Mouse (Mus musculus) megakaryocyte, adult 5-6 weeks (primary cell): ENCODE results near the gene Duxbl1. TPM values are rescaled to one million over a fixed set of nuclear protein-coding genes. Genes with fewer than 3 reads are reported as not detected.
A peak's percentile ranks its signal among the peaks of the same experiment; 100 is the strongest.
"Not testable (repeated sequence)": the region's sequence is repeated elsewhere in the genome, so short reads cannot be mapped to it uniquely, and the experiment has no call there.

Experiments
- ATAC-seq: 2 replicates; pipeline ENCODE4 v1.8.0; 2016; ENCODE audit warnings: mild to moderate bottlenecking, inconsistent platforms; ENCODE audit not compliant: poor library complexity, severe bottlenecking
- total RNA-seq, 2 experiments: library from RNA; stranded (forward) in 1 of 2; stranded (reverse) in 1 of 2; fragments of 153-499, 151-499 nt in 1 of 2; fragments of 221-1000, 200-1000 nt in 1 of 2; gene quantifications; 2 replicates each; pipeline versions ENCODE4 v1.2.3 to v1.2.4; 2015 to 2017

The Duxbl1 gene
- total RNA-seq (2015) (not detected in 2 replicates), total RNA-seq (2017) (0.04 TPM in 1 of 2 replicates, not detected in the other)

DNA sequence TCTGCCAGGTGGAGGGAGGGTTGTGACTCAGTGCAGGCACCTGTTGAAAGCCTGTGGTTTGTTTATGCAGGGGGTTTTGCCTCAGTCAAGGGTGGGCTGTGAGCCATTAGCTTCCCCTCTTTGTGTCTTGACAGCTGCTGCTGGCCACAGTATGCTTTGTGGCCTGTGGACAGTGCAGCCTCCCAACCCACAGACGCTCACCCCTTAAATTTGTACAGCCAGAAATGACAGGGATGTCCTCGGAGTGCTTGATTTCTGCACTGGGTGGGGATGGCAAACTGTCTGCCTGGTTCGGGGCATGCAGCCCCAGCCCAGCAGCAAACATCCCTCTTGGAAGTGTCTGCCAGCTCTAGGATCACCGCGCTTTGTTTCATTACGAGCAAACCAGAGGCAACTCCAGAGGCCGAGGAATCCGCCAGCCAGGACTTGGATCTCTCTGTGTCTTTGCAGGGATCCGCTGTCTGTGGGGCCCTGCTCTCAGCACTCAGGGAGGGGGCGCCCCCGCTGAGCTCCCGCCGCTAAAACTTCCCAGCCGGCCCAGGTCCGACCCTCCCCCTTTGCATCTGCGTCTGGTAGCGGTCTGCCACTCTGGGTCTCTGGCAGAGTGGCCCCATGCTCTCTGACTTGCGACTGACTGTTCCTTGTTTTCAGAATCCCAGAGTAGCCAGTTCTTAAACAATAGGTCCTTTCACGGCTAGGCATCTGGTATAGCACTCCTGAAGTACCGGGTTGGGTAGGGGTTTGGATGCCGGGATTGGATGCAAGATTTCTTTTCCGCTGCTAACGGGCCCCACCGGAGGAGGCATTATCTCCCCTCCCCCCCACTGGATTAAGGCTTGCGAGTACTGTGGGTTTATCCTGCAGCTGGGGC, at the start of gene Duxbl1:
TSS of gene Duxbl1 (plus strand) at position 207 of the 871 bp plus-strand sequence.
- ATAC-seq = not testable (repeated sequence)

DNA sequence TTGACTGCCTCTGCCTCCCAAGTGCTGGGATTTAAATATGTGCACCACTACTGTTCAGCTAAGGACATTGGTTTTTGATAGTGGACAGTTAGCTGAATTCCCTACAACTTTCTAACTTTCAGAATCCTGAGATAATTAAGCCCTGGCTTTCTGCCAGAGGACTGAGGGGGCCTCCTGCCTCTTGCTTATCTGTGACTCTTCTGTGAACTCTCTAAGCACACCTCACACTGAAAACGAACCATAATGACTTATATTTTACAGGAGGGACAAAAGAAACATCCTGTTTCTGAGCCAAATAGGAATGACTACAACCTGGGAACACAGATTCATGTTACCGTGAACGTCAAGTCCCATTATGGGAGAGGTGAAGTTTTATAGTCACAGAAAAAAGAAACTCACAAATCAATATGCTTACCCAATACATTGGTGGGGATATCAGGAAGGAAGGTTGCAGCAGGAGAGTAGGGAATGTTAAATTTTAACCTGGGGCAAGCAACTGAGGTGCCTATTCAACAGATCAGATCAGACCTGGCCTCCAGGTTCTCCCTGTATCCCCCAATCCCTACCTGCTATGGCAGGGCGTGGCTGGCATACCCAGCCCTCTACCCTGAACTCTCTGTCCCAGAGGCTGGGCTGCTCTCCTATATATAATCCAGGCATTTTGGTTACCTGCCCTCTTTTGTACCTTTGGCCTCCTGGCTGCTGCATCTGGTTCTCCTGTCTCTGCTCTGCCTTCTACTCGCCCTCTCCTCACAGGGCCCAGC, 41.3 kb upstream of the Duxbl1 start:
- ATAC-seq = not testable (repeated sequence)

DNA sequence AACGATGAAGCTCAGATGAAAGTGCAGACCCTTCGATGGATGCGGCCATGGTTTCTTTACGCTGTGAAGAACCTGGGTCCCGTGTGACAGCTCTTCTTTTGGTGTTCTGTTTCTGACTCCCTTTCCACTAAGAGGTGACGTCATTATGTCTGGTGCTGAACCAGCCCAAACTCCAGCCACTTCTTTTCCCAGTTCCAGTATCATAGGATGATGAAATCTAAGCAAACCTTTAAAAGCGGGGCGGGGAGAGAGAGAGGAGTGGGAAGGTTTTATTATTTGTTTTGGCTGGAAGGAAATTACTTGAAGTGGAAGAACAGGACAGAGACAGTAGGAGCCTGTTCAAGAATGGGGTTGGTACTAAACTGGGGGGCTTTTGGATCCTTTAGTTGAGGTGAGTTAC, 40.4 kb upstream of the Duxbl1 start, which contains the start of gene Cphx1:
TSS of gene Cphx1 (plus strand) at position 301 of the 400 bp plus-strand sequence.
- ATAC-seq = not testable (repeated sequence)

DNA sequence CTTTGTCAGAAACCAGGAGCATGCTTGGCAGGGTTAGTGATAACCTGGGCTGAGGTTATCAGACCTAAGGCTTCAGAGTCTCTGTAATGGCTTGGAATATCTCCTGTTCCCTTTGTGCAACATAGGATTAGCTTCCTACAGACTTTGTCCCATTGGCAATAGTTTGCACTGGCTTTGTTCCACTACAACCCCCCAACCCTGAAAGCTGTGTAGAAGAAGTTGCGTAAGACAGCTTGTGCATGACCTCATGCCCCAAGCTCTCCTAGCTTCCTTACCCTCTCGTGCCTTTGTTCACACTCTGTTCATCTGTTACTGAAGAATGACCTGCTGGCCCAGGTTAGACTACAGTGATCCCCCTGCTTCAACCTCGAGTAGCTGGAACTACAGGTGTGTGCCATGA, 20.5 kb upstream of the Duxbl1 start:
- not testable (repeated sequence) for ATAC-seq

DNA sequence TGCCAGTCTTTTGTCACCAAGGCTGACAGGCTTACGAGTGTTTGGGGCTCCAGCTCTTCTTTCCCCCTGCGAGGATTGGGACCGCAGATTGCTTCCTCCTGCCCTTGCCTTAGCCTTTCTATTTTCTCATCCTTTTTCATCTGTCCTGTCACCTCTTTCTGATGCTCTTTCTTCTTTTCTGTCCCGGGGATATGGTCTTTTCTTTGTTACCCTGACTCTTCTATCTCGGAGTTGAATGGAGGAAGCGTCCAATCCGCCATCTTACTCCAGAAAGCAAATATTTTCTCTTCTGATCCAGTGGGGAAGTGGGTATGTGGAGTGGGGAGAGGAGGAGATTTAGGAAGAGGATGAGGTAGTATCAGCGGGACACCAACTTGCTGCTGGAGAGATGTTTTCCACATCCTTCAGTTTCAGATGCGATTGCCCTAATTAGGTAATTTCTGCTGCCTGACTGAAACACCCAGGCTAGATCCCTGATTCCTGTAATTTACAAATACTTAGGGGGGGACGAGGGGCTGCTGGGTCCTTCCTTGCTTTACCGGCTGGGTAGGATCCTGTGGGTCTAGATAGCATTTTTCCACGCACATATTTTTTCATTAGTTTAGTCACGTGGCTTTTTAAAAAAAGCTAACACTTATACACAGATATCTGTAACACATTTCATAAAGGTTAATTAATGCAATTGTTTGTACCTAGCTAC, 1.0 kb downstream of the Duxbl1 start:
- ATAC-seq = not testable (repeated sequence)

DNA sequence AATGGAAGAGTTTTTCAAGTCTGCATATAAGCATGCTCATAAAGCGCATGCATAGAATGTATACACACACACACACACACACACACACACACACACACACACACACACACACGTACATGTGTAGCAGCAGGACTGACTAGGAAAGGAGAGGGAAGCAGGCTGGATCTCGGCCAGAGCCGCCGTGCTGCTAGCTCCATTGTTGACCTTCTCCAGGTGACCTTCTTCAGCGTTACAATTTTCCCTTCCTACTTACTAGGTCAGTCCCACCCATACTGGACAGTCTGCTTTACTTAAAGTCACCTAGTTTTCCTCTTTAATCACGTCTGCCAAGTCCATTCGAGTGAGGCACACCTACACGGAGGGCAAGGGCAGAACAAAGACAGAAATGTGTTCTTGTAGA, 3.5 kb downstream of the Duxbl1 start:
- not testable (repeated sequence) for ATAC-seq

DNA sequence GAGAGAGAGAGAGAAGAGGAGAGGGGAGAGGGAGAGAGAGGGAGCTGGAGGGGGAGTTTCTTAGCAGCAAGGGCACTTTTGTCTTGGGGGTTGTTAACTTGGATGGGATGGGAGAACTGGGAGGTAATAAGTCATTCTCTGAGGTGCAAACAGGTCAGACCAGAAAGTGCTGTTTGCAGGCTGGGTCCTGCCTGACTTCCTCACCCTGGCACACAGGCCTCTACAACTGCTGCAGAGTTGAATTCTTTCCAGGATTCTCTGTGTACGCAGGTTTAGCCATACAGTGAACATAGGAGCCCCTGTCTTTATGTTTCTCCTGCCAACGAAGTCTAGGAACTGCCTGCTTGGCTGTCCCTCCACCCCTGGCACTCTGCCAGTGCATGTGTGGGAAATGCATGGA, 29.1 kb downstream of the Duxbl1 start:
- not testable (repeated sequence) for ATAC-seq

DNA sequence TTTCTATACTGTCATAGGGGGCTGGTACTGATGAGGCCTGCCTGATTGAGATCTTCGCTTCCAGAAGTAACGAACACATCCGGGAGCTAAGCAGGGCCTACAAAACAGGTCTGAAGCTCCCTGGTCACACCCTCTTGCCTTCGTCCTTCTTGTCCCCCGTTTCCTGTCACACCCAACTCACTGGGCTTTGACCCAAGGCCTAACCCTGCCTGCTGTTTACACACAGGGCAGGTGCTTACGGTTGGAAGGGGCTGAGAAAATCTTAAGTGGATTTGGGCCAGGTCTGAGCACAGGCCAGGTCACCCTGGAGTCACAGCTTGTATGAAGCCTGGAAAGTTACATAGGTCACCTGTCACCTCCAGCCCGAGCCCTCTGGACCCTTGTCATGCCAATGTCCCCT, 38.0 kb downstream of the Duxbl1 start:
- ATAC-seq = not testable (repeated sequence)

DNA sequence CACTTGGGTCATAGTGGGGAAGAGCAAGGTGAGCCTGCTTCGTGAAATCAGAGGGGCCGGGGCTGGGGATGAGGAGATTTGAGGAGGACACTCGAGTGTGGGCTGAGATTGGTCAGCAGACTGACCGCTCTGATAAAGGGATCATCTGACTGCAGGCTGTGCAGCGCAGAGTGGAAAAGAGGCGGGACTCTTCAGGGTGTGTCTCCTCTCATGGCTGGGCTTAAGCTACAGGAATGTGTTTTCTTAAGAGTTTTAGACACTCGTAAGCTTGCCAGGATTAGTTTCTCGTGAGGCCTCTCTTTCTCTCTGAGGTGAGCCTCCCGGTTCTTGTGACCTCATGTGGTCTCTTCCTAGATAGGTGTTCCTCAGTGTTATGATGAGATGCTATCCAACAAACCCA, 43.2 kb downstream of the Duxbl1 start:
- not testable (repeated sequence) for ATAC-seq

DNA sequence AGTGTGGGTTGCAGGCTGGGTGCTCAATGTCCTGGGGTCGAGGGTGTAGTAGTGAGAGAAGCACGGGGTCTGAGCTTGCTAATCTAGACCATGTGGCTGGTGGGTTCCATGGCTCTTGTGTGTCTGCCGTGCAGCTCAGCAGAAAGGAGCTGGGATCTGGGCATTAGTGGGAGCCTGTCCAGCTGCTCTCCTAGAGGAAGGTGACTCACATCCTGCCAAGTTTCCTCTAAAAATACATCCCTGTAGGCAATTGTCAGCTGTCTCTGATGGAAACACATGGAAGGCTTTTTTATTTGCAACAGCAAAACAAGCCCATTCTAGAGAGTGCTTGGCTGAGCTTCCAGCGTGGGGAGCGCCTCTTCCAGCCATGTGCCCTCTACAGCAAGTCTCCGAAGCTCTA, 44.5 kb downstream of the Duxbl1 start:
- not testable (repeated sequence) for ATAC-seq

DNA sequence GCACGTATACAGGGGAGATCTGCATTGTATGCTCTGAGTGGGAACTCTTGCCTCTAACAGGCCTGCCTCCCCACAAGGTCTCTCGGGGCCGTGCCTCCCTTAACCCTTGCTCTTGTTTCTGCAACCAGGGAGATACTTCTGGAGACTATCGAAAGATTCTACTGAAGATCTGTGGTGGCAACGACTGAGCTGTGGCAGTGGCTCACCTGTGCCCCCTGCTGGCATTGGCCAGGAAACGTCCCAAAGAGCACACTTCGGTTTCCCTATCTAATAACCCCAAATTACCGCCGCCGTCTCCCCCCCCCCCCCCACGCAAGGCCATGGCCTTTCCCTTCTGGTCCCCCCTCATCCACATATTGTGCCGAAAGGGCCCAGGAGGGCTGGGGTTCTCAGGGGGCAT, 47.3 kb downstream of the Duxbl1 start:
- ATAC-seq = peak; percentile 67

DNA sequence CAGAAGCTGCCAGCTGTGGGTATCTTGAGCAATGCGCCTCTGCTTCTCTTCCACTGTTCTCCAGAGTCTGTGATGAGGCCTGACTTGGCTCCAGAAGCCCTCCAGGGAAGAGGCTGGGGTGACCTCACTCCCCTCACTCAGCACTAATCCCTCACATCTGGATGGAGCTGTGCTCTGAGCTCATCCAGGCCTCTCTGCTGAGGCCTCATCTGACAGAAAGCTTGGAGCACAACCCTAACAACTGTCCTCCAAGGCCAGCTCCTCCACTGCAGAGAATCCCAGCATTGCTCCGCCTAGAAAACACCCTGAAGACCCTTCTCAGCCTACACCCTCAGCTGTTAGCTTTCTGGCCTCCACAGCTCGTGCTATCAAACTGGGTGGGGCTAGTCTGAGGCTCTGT, 56.0 kb downstream of the Duxbl1 start:
- ATAC-seq = not testable (repeated sequence)

DNA sequence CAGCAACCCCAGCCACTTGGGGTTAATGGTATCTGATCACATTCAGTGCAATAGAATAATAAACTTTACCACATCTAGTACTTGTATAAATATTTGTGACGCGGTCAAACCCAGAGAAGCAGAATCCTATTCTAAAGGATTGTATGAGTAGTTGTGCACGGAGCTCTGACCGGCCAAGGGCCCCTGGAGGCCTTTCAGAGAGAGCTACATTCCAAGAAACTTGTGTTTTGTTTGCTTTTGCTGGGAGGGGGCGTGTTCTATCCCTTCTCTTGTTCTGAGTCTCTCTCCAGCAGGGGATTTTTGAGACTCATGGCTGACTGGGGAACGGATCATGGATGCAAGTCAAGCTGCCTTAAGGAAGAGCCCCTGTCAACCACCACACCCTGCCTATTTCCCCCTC, 57.1 kb downstream of the Duxbl1 start:
- not testable (repeated sequence) for ATAC-seq

Other genes starting within 250 kb of the Duxbl1 start
- 33.6 and 37.0 TPM in 2 replicates for gene Zcchc24, start 209.5 kb upstream of the Duxbl1 start, total RNA-seq (2015)
- gene Zcchc24, start 209.5 kb upstream of the Duxbl1 start, total RNA-seq (2017) = 23.2 and 24.1 TPM in 2 replicates
- 91.2 and 103 TPM in 2 replicates for gene Anxa11, start 136.4 kb upstream of the Duxbl1 start, total RNA-seq (2015)
- 21.2 and 38.7 TPM in 2 replicates for gene Anxa11, start 136.4 kb upstream of the Duxbl1 start, total RNA-seq (2017)
- not detected in 2 replicates for gene Plac9a, start 75.5 kb upstream of the Duxbl1 start, total RNA-seq (2015)
- gene Plac9a, start 75.5 kb upstream of the Duxbl1 start, total RNA-seq (2017) = not detected in 2 replicates
- 9.6 and 15.4 TPM in 2 replicates for gene Tmem254a, start 50.9 kb upstream of the Duxbl1 start, total RNA-seq (2015)
- 1.1 and 5.6 TPM in 2 replicates for gene Tmem254a, start 50.9 kb upstream of the Duxbl1 start, total RNA-seq (2017)
- not detected in 2 replicates for gene Cphx1, start 40.3 kb upstream of the Duxbl1 start, total RNA-seq (2015)
- gene Cphx1, start 40.3 kb upstream of the Duxbl1 start, total RNA-seq (2017) = not detected in 2 replicates
- gene Gm9780, start 64.1 kb downstream of the Duxbl1 start, total RNA-seq (2015) = 0.18 TPM in 1 of 2 replicates, not detected in the other
- gene Gm9780, start 64.1 kb downstream of the Duxbl1 start, total RNA-seq (2017) = 4.2 TPM in 1 of 2 replicates, not detected in the other
- 20.8 and 25.9 TPM in 2 replicates for gene Tmem254c, start 88.8 kb downstream of the Duxbl1 start, total RNA-seq (2015)
- 15.2 and 24.2 TPM in 2 replicates for gene Tmem254c, start 88.8 kb downstream of the Duxbl1 start, total RNA-seq (2017)
- not detected in 2 replicates for gene Cphx2, start 102.9 kb downstream of the Duxbl1 start, total RNA-seq (2015)
- not detected in 2 replicates for gene Cphx2, start 102.9 kb downstream of the Duxbl1 start, total RNA-seq (2017)
- gene Cphx3, start 103.7 kb downstream of the Duxbl1 start, total RNA-seq (2015) = not detected in 2 replicates
- gene Cphx3, start 103.7 kb downstream of the Duxbl1 start, total RNA-seq (2017) = not detected in 2 replicates
- not detected in 2 replicates for gene Duxbl2, start 139.8 kb downstream of the Duxbl1 start, total RNA-seq (2015)
- gene Duxbl2, start 139.8 kb downstream of the Duxbl1 start, total RNA-seq (2017) = not detected in 2 replicates
- gene Plac9b, start 203.9 kb downstream of the Duxbl1 start, total RNA-seq (2015) = 1.5 TPM in 1 of 2 replicates, not detected in the other
- not detected in 2 replicates for gene Plac9b, start 203.9 kb downstream of the Duxbl1 start, total RNA-seq (2017)
- gene Tmem254b, start 228.5 kb downstream of the Duxbl1 start, total RNA-seq (2015) = 14.4 TPM in 1 of 2 replicates, not detected in the other
- gene Tmem254b, start 228.5 kb downstream of the Duxbl1 start, total RNA-seq (2017) = 3.7 and 9.5 TPM in 2 replicates